Mouse (Mus musculus) bone marrow macrophage, adult 2 months (primary cell): Measurements from ENCODE around the gene Ppp1r32.

ENCODE experiments used
- CTCF ChIP-seq: IDR thresholded peaks from 2 replicates; pipeline ENCODE4 v1.5.1; 2012; ENCODE audit warnings: low read depth, mild to moderate bottlenecking, low read length, moderate library complexity
- POLR2A ChIP-seq: IDR thresholded peaks from 2 replicates; pipeline ENCODE4 v1.6.1; 2012; ENCODE audit warnings: mild to moderate bottlenecking, low read depth, low read length, borderline replicate concordance

GRCm38 (mm10) chr19:10431841-10432240 is 50.9 kb downstream of the Ppp1r32 start:
- TF ChIP-seq CTCF (no peak), POLR2A (no peak)
